Mouse (Mus musculus) layer of hippocampus, postnatal 36 days (tissue): ENCODE measurements around the gene Herc1. TPM values are rescaled to one million over a fixed set of nuclear protein-coding genes. Genes with fewer than 3 reads are reported as not detected.
A peak's percentile ranks its signal among the peaks of the same experiment; 100 is the strongest.

Source experiments
- DNase-seq, 2 experiments: peaks; one replicate each; pipeline ENCODE4 v3.0.0; 2022
- total RNA-seq, 2 experiments: library from RNA; stranded (reverse); gene quantifications; 2 replicates each; pipeline ENCODE4 v1.2.3; 2021

Gene Herc1
- total RNA-seq, 2 experiments from 2014 or later: 106 to 113 TPM

GRCm38 (mm10) chr9:66501248-66501647 lies 151.0 kb downstream of the Herc1 start:
- DNase-seq: no peak

- no peak for DNase-seq
Observed at GRCm38 (mm10) chr9:66503879-66504411, 153.7 kb downstream of the Herc1 start.

GRCm38 (mm10) chr9:66504518-66504917 lies 154.3 kb downstream of the Herc1 start:
- no peak for DNase-seq

GRCm38 (mm10) chr9:66505141-66505917 lies 155.1 kb downstream of the Herc1 start:
- no peak for DNase-seq

- no peak for DNase-seq
Observed at GRCm38 (mm10) chr9:66506011-66506410, 155.8 kb downstream of the Herc1 start.

DNA sequence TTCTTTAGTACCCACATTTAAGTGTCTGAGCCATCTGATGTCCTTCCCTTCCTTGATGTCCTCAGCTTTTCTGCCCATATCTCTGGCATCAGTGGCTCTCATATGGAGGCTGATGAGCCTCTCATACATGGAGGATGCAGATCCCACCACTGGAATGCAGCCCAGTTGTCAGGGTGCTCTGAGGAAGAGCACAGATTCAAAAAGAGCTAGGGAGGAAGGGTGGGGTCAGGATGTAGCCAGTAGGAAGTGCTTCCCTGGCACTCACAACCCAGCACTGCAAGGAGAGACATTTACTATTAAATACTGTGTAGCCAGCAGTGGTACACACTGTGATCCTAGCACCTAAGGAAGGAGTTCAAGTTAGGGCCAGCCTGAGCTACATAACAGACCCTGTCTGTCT lies 156.2 kb downstream of the Herc1 start:
- no peak for DNase-seq

- no peak for DNase-seq
Observed at GRCm38 (mm10) chr9:66507684-66508083, 157.4 kb downstream of the Herc1 start.

- DNase-seq: no peak
Observed at GRCm38 (mm10) chr9:66508890-66509399, 158.7 kb downstream of the Herc1 start.

DNA sequence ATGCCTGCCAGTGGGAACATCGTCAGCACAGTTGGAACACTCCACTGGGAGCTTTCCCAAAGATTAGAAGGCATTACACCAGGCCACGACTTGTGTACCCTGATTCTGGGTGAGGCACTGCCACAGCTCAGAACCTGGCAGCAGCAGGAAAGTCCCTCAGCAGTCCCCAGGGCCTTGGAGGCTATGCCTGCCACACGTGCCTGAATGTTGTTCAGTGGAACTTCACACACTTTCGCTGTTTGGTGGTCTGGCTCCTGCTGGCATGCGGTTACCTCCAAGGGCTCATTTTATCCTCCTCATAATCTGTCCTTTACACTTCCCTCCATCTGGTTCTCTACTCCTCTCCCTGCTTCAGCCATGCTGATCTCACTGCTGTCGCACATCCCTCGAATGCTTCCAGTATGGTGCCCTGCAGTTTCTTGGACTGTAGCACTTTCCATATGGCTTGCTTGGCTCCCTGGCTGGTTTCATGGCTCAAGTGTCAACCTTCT lies 160.1 kb downstream of the Herc1 start:
- no peak for DNase-seq

- no peak for DNase-seq
Observed at GRCm38 (mm10) chr9:66510944-66511343, 160.7 kb downstream of the Herc1 start.

DNA sequence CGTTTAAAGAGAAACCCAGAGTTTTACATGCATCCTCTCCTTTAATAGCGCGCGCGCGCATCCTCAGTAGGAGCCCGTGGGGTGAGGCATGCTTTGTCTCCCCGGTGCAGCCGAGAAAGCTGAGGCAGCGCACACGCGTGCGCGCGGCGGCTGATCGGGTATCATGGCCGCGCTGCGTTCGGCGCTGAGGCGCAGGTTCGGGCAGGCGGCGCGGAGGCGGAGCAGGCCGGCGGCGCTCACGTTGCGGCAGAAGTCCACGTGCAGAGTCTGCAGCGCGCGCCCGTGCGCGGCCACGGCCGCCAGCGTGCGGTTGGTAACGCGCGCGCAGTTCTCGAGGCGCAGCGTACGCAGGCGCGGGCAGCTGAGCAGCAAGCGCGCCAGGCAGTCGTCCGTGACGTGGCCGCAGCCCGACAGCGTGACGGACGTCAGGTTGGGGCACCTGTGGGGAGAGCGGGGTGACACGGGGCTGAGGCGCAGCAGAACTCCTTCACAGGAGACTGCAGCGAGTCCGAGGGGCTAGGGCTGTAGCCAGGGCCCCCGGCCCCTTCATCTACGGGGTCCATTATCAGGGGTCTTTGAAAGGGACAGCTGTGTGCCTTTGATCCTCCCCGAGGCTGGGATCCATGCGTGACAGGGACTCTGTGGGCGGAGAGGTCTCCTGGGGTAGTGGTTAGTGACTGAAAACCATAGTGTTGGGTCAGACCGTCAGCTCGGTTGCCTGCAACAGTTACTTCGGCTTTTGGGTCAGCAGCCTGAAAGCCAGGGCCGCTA lies 161.5 kb downstream of the Herc1 start:
- peak; percentile 97 to 98 for DNase-seq

GRCm38 (mm10) chr9:66512351-66512671 lies 162.1 kb downstream of the Herc1 start:
- DNase-seq: peak; percentile 86 to 87

- DNase-seq: no peak
Observed at GRCm38 (mm10) chr9:66513150-66513549, 162.9 kb downstream of the Herc1 start.

- no peak for DNase-seq
Observed at GRCm38 (mm10) chr9:66513661-66514255, 163.5 kb downstream of the Herc1 start.

- DNase-seq: no peak
Observed at GRCm38 (mm10) chr9:66514256-66514770, 164.1 kb downstream of the Herc1 start, which contains the start of gene Fbxl22. TSS of gene Fbxl22 (minus strand) at chr9:66514593.

DNA sequence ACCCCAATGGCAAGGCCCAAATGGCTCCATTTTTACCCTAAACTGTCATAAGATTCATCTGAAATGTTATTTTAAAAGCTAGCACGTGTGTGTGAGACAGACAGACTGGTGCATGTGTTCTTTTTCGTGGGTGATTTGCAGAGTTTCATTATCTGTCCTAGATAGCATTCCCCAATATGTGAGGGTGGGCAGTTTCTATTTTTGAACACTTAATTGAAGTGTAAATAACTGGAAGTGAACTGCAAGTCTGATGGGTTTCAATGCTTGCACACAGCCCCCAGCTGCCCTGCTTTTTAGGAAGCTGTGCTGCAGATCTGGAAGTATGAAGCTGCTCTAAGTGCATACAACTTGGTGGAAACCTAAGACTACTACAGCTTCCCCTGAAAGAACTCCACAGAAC lies 164.9 kb downstream of the Herc1 start:
- DNase-seq: no peak

- no peak for DNase-seq
Observed at GRCm38 (mm10) chr9:66515680-66516210, 165.5 kb downstream of the Herc1 start.

- no peak for DNase-seq
Observed at GRCm38 (mm10) chr9:66516296-66516940, 166.2 kb downstream of the Herc1 start.

GRCm38 (mm10) chr9:66517746-66518145 lies 167.5 kb downstream of the Herc1 start:
- DNase-seq: no peak

- DNase-seq: no peak
Observed at GRCm38 (mm10) chr9:66518251-66518650, 168.0 kb downstream of the Herc1 start.

GRCm38 (mm10) chr9:66518901-66519300 lies 168.7 kb downstream of the Herc1 start:
- no peak for DNase-seq

- DNase-seq: no peak
Observed at GRCm38 (mm10) chr9:66520299-66520698, 170.0 kb downstream of the Herc1 start.
